Mouse (Mus musculus) MN1 (cell line): ENCODE data around the gene Mon1a.

Source experiments
- DNase-seq: peaks from one replicate; pipeline ENCODE4 v3.0.0-alpha.2; 2016; ENCODE audit warnings: low spot score

Mon1a gene

GRCm38 (mm10) chr9:107949184-107949921 is 61.4 kb downstream of the Mon1a start:
- DNase-seq = no peak

DNA sequence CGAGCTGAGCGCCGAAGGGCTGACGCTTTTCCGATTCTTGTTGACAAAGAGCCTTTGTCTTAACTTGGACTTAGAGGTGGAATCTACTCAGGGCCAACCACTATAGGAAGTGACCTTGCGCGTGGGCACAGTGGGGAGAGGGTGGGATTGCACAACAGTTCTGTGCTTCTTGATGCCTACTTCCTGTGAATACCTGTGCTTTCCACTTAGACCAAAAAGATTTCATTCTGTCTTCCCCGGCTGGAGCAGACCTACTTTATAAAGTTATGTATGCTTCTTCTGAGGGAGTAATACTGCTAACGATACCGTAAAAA is 61.9 kb downstream of the Mon1a start, which contains the start of gene Traip:
Gene Traip (plus strand): TSS at position 215 of the 314 bp plus-strand sequence.
- DNase-seq = no peak

DNA sequence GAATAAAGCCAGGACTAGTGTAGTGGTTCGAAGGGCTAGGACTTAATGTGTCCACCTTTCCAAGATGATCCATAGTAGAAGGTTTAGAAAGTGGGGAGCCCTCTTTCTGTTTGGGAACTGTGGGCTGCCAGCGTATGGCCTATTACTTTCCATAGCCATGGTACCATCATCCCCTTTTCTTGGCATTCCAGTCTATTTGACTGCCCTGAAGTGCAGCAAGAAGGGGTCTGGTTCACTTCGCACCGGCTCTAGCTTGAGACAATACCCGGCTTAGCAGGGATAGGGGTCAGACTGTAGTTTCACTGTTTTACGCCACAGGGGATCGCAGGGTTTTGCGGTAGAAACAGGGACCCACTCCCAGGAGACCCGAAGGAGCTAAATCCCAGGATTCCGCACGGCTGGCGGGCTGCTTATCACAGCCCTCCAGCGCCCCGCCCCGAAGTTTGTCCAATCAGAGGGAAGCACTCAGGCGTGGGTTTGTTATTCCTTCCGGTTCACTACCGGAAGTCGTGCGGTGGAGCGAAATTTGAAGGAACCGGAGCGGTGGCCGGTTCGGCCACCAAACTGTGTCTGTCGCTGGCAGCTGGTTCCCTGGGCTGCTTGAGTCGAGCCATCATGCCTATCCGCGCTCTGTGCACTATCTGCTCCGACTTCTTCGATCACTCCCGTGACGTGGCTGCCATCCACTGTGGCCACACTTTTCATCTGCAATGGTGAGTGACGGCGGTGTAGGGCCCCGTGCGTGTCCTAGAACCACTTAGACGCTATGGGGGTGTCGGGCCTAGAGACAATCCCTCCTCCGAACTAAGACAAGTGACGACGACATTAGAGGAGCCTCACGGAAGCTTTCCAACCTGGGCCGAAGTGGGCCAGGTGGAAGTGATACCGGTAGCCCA is 62.8 kb downstream of the Mon1a start:
- DNase-seq = peak; percentile 91
